Mouse (Mus musculus) retina, postnatal 7 days (tissue): ENCODE data around the gene Ndufv1.
"Not testable (repeated sequence)": the region's sequence is repeated elsewhere in the genome, so short reads cannot be mapped to it uniquely, and the experiment has no call there.

Source experiments
- DNase-seq: peaks from one replicate; pipeline ENCODE4 v3.0.0-alpha.2; 2012; ENCODE audit warnings: low read depth, low spot score

The Ndufv1 gene

GRCm38 (mm10) chr19:3975866-3976265 lies 36.7 kb downstream of the Ndufv1 start:
- DNase-seq = no peak

DNA sequence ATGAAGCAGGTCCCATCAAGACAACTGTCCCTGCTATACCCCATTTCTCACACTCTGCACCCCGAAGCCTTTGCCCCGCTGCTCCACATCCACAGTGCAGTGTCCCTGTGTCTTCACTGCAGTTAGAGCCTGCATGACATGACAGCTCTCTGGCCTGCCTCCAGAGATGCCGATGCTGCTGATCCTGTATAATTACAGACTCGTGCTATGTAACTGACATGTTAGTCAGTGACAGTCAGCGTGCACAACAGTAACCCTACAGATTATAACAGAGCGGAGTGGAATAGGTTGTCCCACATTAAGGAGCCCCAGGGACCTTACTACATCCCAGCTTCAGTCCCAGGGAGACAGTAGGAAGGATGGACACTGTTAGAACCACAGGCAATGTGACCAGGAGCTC lies 38.0 kb downstream of the Ndufv1 start:
- DNase-seq = not testable (repeated sequence)

DNA sequence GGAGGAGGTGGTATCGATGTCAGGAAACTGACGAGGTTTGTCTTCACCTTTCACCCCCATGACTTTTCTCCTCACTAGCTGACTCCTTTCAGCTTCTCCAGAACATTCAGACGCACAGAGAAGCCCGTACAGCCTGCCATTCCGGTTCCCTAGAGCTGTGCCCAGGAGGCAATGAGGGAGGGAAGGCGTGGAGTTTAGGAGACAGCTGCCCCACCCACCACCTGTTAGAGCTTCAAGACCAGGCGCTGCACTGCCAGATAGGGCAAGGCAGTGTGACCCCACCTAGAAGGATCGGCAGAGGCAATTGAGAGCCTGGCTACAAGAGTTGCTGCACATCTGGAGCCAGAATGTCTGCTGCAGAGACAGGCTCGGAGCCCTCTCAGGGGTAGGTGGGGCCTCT lies 40.4 kb downstream of the Ndufv1 start, which contains the start of gene Aldh3b2:
TSS of gene Aldh3b2 (plus strand) at position 100 of the 400 bp plus-strand sequence.
- no peak for DNase-seq

GRCm38 (mm10) chr19:3967258-3967657 lies 45.3 kb downstream of the Ndufv1 start:
- no peak for DNase-seq

DNA sequence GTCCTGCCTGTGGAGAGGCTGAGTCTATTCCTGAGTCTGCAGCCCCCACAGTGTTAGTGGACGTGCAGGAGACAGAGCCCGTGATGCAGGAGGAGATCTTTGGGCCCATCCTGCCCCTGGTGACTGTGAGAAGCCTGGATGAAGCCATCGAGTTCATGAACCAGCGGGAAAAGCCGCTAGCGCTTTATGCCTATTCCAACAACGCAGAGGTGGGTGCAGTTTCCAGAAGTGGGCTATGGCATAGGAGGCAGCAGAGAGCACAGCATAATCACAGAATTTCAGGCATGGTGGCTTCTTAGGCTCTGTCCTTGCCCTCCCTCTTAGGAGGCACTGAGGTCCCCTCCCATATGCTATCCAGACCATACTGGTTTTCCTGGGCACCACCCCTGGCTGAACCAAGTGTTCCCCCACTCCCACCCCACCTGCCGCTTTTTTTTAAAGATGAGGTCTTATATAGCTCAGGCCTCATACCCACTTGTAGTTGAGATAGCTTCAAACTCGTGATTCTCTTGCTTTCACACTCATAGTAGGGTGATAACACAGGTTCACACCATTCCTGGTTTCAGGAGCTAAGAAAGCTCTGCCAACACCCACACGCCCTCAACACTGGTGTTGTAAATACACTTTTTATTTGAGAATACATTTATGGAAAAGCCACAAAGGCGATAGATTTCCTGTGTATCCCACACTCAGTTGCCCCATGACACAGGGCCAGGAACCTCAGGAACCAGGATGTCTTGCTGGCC lies 46.1 kb downstream of the Ndufv1 start:
- no peak for DNase-seq

DNA sequence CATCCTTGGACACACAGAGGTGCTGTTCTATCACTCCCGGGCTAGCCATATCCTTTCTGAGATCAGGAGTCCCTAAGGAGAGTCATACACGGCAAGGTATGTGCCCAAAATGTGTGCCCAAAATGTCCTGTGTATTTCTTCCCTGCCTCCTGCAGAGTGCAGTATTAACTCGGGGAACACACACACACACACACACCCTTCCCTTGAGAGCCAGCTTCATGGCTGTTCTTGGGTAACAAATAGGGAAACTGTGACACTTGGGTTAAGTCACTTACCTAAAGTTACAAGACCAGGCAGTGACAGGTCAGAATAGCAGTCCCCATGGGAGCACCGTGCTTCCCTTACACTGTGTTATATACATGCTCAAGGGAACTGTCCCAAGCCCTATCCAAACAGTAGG lies 48.6 kb downstream of the Ndufv1 start:
- DNase-seq = no peak

- no peak for DNase-seq
Observed at GRCm38 (mm10) chr19:3962469-3962868, 50.1 kb downstream of the Ndufv1 start.

- not testable (repeated sequence) for DNase-seq
Observed at GRCm38 (mm10) chr19:3961805-3962204, 50.8 kb downstream of the Ndufv1 start.

DNA sequence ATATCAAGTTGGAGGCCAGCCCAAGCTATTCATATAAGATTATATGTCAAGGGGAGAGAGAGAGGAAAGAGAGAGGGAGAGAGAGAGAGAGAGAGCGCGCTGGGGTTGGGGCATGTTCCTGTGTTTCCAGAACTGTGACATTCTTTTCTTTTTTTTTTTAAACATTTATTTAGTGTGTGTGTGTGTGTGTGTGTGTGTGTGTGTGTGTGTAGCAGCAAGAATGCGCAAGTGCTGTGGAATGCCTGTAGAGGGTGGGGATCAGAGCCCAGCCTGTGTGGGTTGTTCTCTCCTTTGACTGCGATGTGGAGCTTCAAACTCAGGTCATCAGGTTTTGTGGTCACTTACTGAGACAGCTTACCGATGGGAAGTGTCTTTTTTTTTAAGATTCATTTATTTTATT lies 52.4 kb downstream of the Ndufv1 start:
- DNase-seq = no peak

DNA sequence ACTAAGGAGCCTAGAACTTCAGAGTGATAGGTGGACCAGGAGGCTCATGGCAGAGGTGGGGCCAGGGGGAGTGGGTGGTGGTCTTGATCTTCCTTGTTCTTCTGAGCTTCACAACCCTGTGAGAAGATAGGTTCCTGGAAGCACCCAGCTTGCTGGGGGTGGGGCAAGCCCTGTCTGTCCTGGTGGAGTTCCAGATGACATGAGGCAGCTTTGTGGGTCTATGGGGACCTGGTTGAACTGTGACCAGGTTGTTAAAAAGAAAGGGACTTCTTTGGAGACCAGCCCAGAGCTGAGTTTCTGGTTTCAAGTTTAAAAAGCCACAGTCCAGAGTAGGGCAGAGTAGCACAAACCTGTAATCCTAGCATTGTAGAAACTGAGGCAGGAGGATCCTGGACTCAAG lies 53.6 kb downstream of the Ndufv1 start:
- DNase-seq = no peak

DNA sequence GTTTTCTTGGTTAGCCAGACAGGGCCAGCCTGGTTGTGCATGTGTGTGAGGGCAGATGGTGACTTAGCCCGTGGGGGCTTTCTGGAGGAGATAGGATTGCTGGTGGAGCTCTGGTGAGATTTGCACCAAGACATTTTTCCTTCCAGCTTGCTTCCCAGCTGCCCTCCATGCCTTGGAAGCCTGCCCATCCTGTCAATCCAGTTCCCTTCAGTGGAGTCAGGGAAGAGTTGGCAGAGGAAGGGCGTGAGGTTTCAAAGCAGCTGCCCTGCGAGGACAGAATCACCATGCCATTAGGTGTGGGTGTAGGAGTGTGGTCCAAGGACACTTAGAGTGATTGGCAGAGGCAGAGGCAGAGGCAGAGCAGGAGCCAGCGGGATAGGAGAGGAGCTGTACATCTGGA lies 54.1 kb downstream of the Ndufv1 start, which contains the start of gene Aldh3b3:
TSS of gene Aldh3b3 (plus strand) at position 176 of the 400 bp plus-strand sequence.
- no peak for DNase-seq
